Mouse (Mus musculus) CH12.LX (cell line): Measurements from ENCODE around the gene Ank3. TPM values are rescaled to one million over a fixed set of nuclear protein-coding genes. Genes with fewer than 3 reads are reported as not detected.

Experiments used
- DNase-seq: peaks from one replicate; pipeline ENCODE4 v3.0.0-alpha.2; 2013; ENCODE audit errors: extremely low read depth
- H3K27ac ChIP-seq: 2 replicates; pipeline ENCODE4 v1.5.1; 2012; ENCODE audit warnings: low read depth, mild to moderate bottlenecking, control low read depth, moderate library complexity; ENCODE audit not compliant: insufficient read depth
- H3K27me3 ChIP-seq: replicated peaks from 2 replicates; pipeline ENCODE3; 2012; ENCODE audit warnings: inconsistent platforms
- H3K36me3 ChIP-seq, 2 experiments: replicated peaks in 1 of 2; 2 replicates each; pipeline versions ENCODE3 to v1.6.1; 2012; ENCODE audit warnings: inconsistent platforms in 1 of 2, low read length in 1 of 2, mild to moderate bottlenecking in 1 of 2, mixed read lengths in 1 of 2, moderate library complexity in 1 of 2; ENCODE audit not compliant: control insufficient read depth in 1 of 2, insufficient read depth in 1 of 2
- H3K4me1 ChIP-seq, 2 experiments: 2 replicates each; pipeline ENCODE4 v1.6.1; 2012; ENCODE audit warnings: inconsistent platforms in 1 of 2, moderate library complexity in 1 of 2; ENCODE audit not compliant: insufficient read depth in 2 of 2, control insufficient read depth in 1 of 2
- H3K4me2 ChIP-seq: 2 replicates; pipeline ENCODE4 v1.6.1; 2012; ENCODE audit warnings: low read depth, mild to moderate bottlenecking, control low read depth; ENCODE audit not compliant: poor library complexity, insufficient read depth, severe bottlenecking
- H3K4me3 ChIP-seq, 3 experiments: fragments of 150-350 bp in 1 of 3; sonication (generic) in 1 of 3; replicated peaks in 1 of 3; 2 replicates each; pipeline versions ENCODE3 to v1.5.1; 2011 to 2012; ENCODE audit warnings: low read depth in 2 of 3, low read length in 2 of 3, mild to moderate bottlenecking in 2 of 3, moderate library complexity in 2 of 3, control low read depth in 1 of 3, improper control_type of control experiment in 1 of 3, inconsistent platforms in 1 of 3, mixed read lengths in 1 of 3; ENCODE audit not compliant: poor library complexity in 1 of 3
- H3K79me2 ChIP-seq: replicated peaks from 2 replicates; pipeline ENCODE4 v1.6.1; 2012; ENCODE audit warnings: mild to moderate bottlenecking, moderate library complexity; ENCODE audit not compliant: control insufficient read depth, poor library complexity, insufficient read depth, severe bottlenecking; ENCODE audit errors: extremely low read depth
- H3K9ac ChIP-seq: 2 replicates; pipeline ENCODE4 v1.6.1; 2012; ENCODE audit warnings: low read depth, mild to moderate bottlenecking, control low read depth, moderate library complexity; ENCODE audit not compliant: insufficient read depth
- H3K9me3 ChIP-seq: replicated peaks from 2 replicates; pipeline ENCODE3; 2012; ENCODE audit warnings: low read length, inconsistent platforms, mixed read lengths
- BHLHE40 ChIP-seq: IDR thresholded peaks from 2 replicates; pipeline ENCODE4 v1.6.1; 2011; ENCODE audit warnings: mild to moderate bottlenecking, low read depth, low read length, improper control_type of control experiment
- CHD1 ChIP-seq: IDR thresholded peaks from 2 replicates; pipeline ENCODE4 v1.6.1; 2012; ENCODE audit warnings: low read depth, low read length, improper control_type of control experiment, inconsistent platforms
- CHD2 ChIP-seq: IDR thresholded peaks from 2 replicates; pipeline ENCODE4 v1.6.1; 2011; ENCODE audit warnings: low read length, improper control_type of control experiment
- EP300 ChIP-seq: IDR thresholded peaks from 2 replicates; pipeline ENCODE4 v1.6.1; 2011; ENCODE audit warnings: low read length, improper control_type of control experiment
- HCFC1 ChIP-seq: IDR thresholded peaks from 2 replicates; pipeline ENCODE4 v1.6.1; 2012; ENCODE audit warnings: low read depth, mild to moderate bottlenecking, inconsistent platforms, low read length, improper control_type of control experiment
- JUN ChIP-seq: IDR thresholded peaks from 2 replicates; pipeline ENCODE4 v1.6.1; 2011; ENCODE audit warnings: low read depth, mild to moderate bottlenecking, low read length, improper control_type of control experiment, moderate library complexity; ENCODE audit not compliant: insufficient read depth
- JUND ChIP-seq: conservative IDR thresholded peaks from 2 replicates; pipeline ENCODE4 v1.6.1; 2011; ENCODE audit warnings: low read depth, low read length, improper control_type of control experiment
- MAFK ChIP-seq: IDR thresholded peaks from 2 replicates; pipeline ENCODE4 v1.6.1; 2011; ENCODE audit warnings: low read length, improper control_type of control experiment; ENCODE audit not compliant: insufficient replicate concordance
- NRF1 ChIP-seq: IDR thresholded peaks from 2 replicates; pipeline ENCODE4 v1.6.1; 2014; ENCODE audit warnings: low read depth, mild to moderate bottlenecking, inconsistent platforms, low read length, improper control_type of control experiment, moderate library complexity
- PAX5 ChIP-seq: IDR thresholded peaks from 2 replicates; pipeline ENCODE4 v1.6.1; 2012; ENCODE audit warnings: low read length, inconsistent platforms, mixed read lengths
- POLR2A ChIP-seq: IDR thresholded peaks from 2 replicates; pipeline ENCODE4 v1.6.1; 2011; ENCODE audit warnings: low read depth, mild to moderate bottlenecking, improper control_type of control experiment, low read length
- RAD21 ChIP-seq: IDR thresholded peaks from 2 replicates; pipeline ENCODE4 v1.6.1; 2011; ENCODE audit warnings: low read depth, mild to moderate bottlenecking, low read length, improper control_type of control experiment, moderate library complexity
- RCOR1 ChIP-seq: conservative IDR thresholded peaks from 2 replicates; pipeline ENCODE4 v1.6.1; 2012; ENCODE audit warnings: low read depth, mild to moderate bottlenecking, inconsistent platforms, low read length, improper control_type of control experiment
- SMC3 ChIP-seq: IDR thresholded peaks from 2 replicates; pipeline ENCODE4 v1.6.1; 2011; ENCODE audit warnings: low read depth, low read length, improper control_type of control experiment
- USF1 ChIP-seq: IDR thresholded peaks from 2 replicates; pipeline ENCODE4 v1.6.1; 2014; ENCODE audit warnings: low read depth, mild to moderate bottlenecking, inconsistent platforms, low read length, improper control_type of control experiment
- USF2 ChIP-seq: conservative IDR thresholded peaks from 2 replicates; pipeline ENCODE4 v1.6.1; 2011; ENCODE audit warnings: low read depth, low read length, improper control_type of control experiment
- ZC3H11A ChIP-seq: IDR thresholded peaks from 2 replicates; pipeline ENCODE4 v1.6.1; 2012; ENCODE audit warnings: low read depth, mild to moderate bottlenecking, inconsistent platforms, low read length, improper control_type of control experiment
- ZNF384 ChIP-seq: IDR thresholded peaks from 2 replicates; pipeline ENCODE4 v1.6.1; 2012; ENCODE audit warnings: low read depth, low read length, improper control_type of control experiment, inconsistent platforms
- dilution Hi-C: fragments of 300-500 bp; cut with MboI; formaldehyde crosslinking; loops from 2 replicates; pipeline ENCODE4 v1.14.3; 2020; ENCODE audit warnings: low sequenced_read_pairs; ENCODE audit not compliant: extremely low pct_unique_long_range_greater_than_20kb, extremely low pct_ligation_motif_present
- in situ Hi-C: fragments of 300-500 bp; cut with MboI; formaldehyde crosslinking; loops from 3 replicates; pipeline ENCODE4 v1.14.3; 2019; ENCODE audit warnings: low sequenced_read_pairs, low pct_ligation_motif_present, low pct_unique_long_range_greater_than_20kb, mixed read lengths
- polyA plus RNA-seq: library from polyadenylated mRNA; unstranded; fragments of >175 nt; gene quantifications from 2 replicates; pipeline ENCODE4 v1.2.1, GENCODE M21; 2012; ENCODE audit warnings: low read depth; ENCODE audit not compliant: insufficient read length
- total RNA-seq, 2 experiments: library from RNA; depleted of rRNA; stranded (reverse); fragments of 300-350 nt in 1 of 2; fragments of >200 nt in 1 of 2; gene quantifications; 2 replicates each; pipeline ENCODE4 v1.2.3; 2012 to 2014

Ank3 gene
- total and polyA plus RNA-seq, 3 experiments, result 4.7 to 8.3 (median 6.2) TPM

GRCm38 (mm10) chr10:69399814-69400385 is 1.3 kb downstream of the Ank3 start:
- Histone ChIP-seq H3K9me3 (no peaks in the 10 kb centered on the region), H3K9ac (no peak overlapping the region), H3K4me2 (no peak overlapping the region), H3K4me3 (no peak overlapping the region), H3K4me1 (no peaks in the 10 kb centered on the region), H3K36me3 (no peaks in the 10 kb centered on the region), H3K79me2 (no peaks in the 10 kb centered on the region), H3K27me3 (peaks cover 5% of the 10 kb centered on the region), H3K27ac (no peak overlapping the region)
- TF ChIP-seq BHLHE40 (no peak), CHD1 (no peak)
- DNase-seq, result no peak
- in situ Hi-C loops, result no loop called here
- dilution Hi-C loops, result no loop called here

- H3K4me2 ChIP-seq, result no peak overlapping the region
- H3K4me1 ChIP-seq, result no peaks in the 10 kb centered on the region
- H3K36me3 ChIP-seq, result no peaks in the 10 kb centered on the region
- TF ChIP-seq ZC3H11A (no peak), USF1 (no peak), MAFK (no peak)
- TF ChIP-seq, all 38 proteins: peak for 0
- in situ Hi-C loops, result no loop called here
- Histone ChIP-seq H3K27me3 (peaks cover 7% of the 10 kb centered on the region), H3K27ac (no peak overlapping the region), H3K79me2 (no peaks in the 10 kb centered on the region), H3K9me3 (no peaks in the 10 kb centered on the region), H3K9ac (no peak overlapping the region), H3K4me3 (no peak overlapping the region)
- dilution Hi-C loops, result no loop called here
- DNase-seq, result no peak
These were observed 6.9 kb downstream of the Ank3 start for GRCm38 (mm10) chr10:69405431-69405830.

GRCm38 (mm10) chr10:69414888-69415287 is 16.3 kb downstream of the Ank3 start:
- H3K9me3 ChIP-seq, result no peaks in the 10 kb centered on the region
- no peak overlapping the region for H3K9ac ChIP-seq
- no peak overlapping the region for H3K4me3 ChIP-seq
- DNase-seq, result no peak
- H3K4me2 ChIP-seq, result no peak overlapping the region
- no peaks in the 10 kb centered on the region for H3K36me3 ChIP-seq
- in situ Hi-C loops (no loop called here), dilution Hi-C loops (no loop called here)
- H3K27ac ChIP-seq, result no peak overlapping the region
- TF ChIP-seq RCOR1 (no peak), RAD21 (no peak), POLR2A (no peak), JUN (no peak), NRF1 (no peak), CHD2 (no peak), HCFC1 (no peak), SMC3 (no peak), PAX5 (no peak), ZNF384 (no peak), JUND (no peak), BHLHE40 (no peak), USF2 (no peak), EP300 (no peak)
- TF ChIP-seq, all 38 proteins: peak for 0
- Histone ChIP-seq H3K79me2 (no peaks in the 10 kb centered on the region), H3K4me1 (no peaks in the 10 kb centered on the region; a peak in 1 of 4 replicates), H3K27me3 (no peaks in the 10 kb centered on the region)
